ENCODE assay signal across 17 mouse cellular contexts in genomic region chr1:66164648-66165047, GRCm38 (mm10). TPM values are rescaled to one million over a fixed set of nuclear protein-coding genes. Genes with fewer than 3 reads are reported as not detected.
DNase-seq lines count a peak whose midpoint lies in the region; ATAC-seq and TF ChIP-seq lines count a peak whose summit lies in the region.
"Had no signal": no experiment of that assay in that cellular context is flagged by ENCODE, and none has a peak within 500 bp of the region (broad histone marks: within the 10 kb centered on the region; RNA-seq: fewer than 3 reads in every experiment).

No protein-coding gene starts in this region.

- no peak for TF ChIP-seq CTCF in brain, embryonic 14.5 days (IDR thresholded peaks at IDR 0.05; ENCODE audit: borderline replicate concordance, extremely low read depth, insufficient read depth, insufficient read length)

- TF ChIP-seq POLR2A in brain, embryonic 14.5 days (IDR thresholded peaks at IDR 0.05; ENCODE audit: borderline replicate concordance, extremely low read depth, insufficient read depth, insufficient read length, poor library complexity, severe bottlenecking) = no peak

- peak; percentile 89 for ATAC-seq in frontal cortex, adult (ENCODE audit: low TSS enrichment)
- ATAC-seq in megakaryocyte, adult 5-6 weeks (ENCODE audit: poor library complexity, severe bottlenecking) = no peak
- ATAC-seq: forebrain, postnatal 0 days; hindbrain, embryonic 16.5 days had no signal

- peak; percentile 58 to 72 for DNase-seq in cerebellum, postnatal 10 days
- DNase-seq in cerebellum, adult 9-11 months = no peak
- DNase-seq in frontal cortex, adult 2 months (ENCODE audit: extremely low spot score in 1 of 2, low spot score in 1 of 2) = no peak
- peak; percentile 13 for DNase-seq in 3T3-L1 (ENCODE audit: low read depth, low spot score)
- DNase-seq in brain, embryonic 14.5 days (ENCODE audit: low read depth) = peak; percentile 70
- DNase-seq: adrenal gland, adult 2 months; adrenal gland, postnatal 25 days; embryo, embryonic 11 days; forebrain, postnatal 0 days; gastrocnemius, postnatal 36 days; heart, adult 11 months; heart, postnatal 36 days; kidney, adult 11 months had no signal

RNA-seq across cellular contexts. Expression of gene Map2, which starts 10.4 kb away (rescaled TPM):
- polyA plus RNA-seq in frontal cortex, adult 2 months (2012; rRNA removed) = 473 and 532 TPM in 2 replicates
- 366 and 500 TPM in 2 replicates for polyA plus RNA-seq in brain, embryonic 14.5 days (2012; rRNA removed)
- total RNA-seq in megakaryocyte, adult 5-6 weeks (2015) = 0.07 TPM in 1 of 2 replicates, not detected in the other
- not detected in 2 replicates for total RNA-seq in megakaryocyte, adult 5-6 weeks (2017)
- total RNA-seq: common myeloid progenitor, adult 5-6 weeks had no signal

Comparison
In these comparisons a context has a peak if more than half of its experiments do, and no peak if none do; other contexts are left out.
1. DNase-seq: peak in cerebellum, postnatal 10 days (2 of 2), 3T3-L1 (single experiment) and brain, embryonic 14.5 days (single experiment); none in cerebellum, adult 9-11 months (single experiment) and frontal cortex, adult 2 months (0 of 2).